Mouse (Mus musculus) kidney, adult 2 months (tissue): Measurements from ENCODE around the gene Gm10401.

Source experiments
- CTCF ChIP-seq: fragments of 200-500 bp; conservative IDR thresholded peaks from 2 replicates; pipeline ENCODE4 v1.5.1; 2011; ENCODE audit warnings: low read depth, mild to moderate bottlenecking, control low read depth, low read length, moderate library complexity, mixed read lengths; ENCODE audit not compliant: insufficient read depth, insufficient read length
- POLR2A ChIP-seq: fragments of 200-500 bp; IDR thresholded peaks from one replicate; pipeline ENCODE4 v1.6.1; 2011; ENCODE audit warnings: low read depth, low read length, control low read depth

DNA sequence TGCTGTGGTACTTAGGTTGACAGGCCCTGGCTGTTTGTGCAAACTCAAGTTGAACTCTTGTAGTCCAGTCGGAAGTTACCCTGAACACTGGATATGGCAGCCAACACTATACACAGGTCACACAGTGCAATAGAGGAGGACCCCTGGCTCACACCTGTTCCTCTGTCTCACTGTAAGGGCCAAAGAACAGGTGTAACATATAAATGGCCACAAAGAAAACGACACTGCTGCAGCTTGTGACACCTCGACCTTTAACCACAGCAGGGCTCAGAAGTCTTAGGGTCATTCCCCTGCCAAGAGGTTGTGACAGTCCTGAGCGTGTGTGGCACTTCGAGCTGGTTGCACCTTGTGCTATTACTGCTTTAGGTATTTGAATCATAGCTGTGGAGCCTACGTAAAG lies 2.4 kb upstream of the Gm10401 start:
- no peak for TF ChIP-seq CTCF
- TF ChIP-seq POLR2A, result no peak
